Mouse (Mus musculus) forebrain, embryonic 14.5 days (tissue): ENCODE measurements around the gene Nhej1. TPM values are rescaled to one million over a fixed set of nuclear protein-coding genes. Genes with fewer than 3 reads are reported as not detected.
A peak's percentile ranks its signal among the peaks of the same experiment; 100 is the strongest.

Source experiments
- ATAC-seq: fragments of 200-750 bp; cut with Nextera tagmentation; 2 replicates; pipeline ENCODE4 v1.8.0; 2017; ENCODE audit warnings: mild to moderate bottlenecking, moderate library complexity
- DNase-seq: peaks from one replicate; pipeline ENCODE4 v3.0.0-alpha.2; 2015; ENCODE audit warnings: low spot score
- H3K27ac ChIP-seq: fragments of 300-500 bp; sonication (generic); 2 replicates; pipeline ENCODE4 v1.5.1; 2014; ENCODE audit warnings: low read depth, mild to moderate bottlenecking, control low read depth, low read length, moderate library complexity
- H3K27me3 ChIP-seq: fragments of 300-500 bp; sonication (generic); replicated peaks from 2 replicates; pipeline ENCODE4 v1.6.1; 2014; ENCODE audit warnings: low read length, control low read depth, mixed read lengths; ENCODE audit not compliant: control insufficient read depth, insufficient read depth
- H3K36me3 ChIP-seq: fragments of 300-500 bp; sonication (generic); 2 replicates; pipeline ENCODE4 v1.6.1; 2014; ENCODE audit warnings: low read length, control low read depth; ENCODE audit not compliant: control insufficient read depth, insufficient read depth
- H3K4me1 ChIP-seq: fragments of 300-500 bp; sonication (generic); 2 replicates; pipeline ENCODE4 v1.6.1; 2014; ENCODE audit warnings: antibody characterized with exemption, low read length, control low read depth; ENCODE audit not compliant: control insufficient read depth, insufficient read depth
- H3K4me2 ChIP-seq: fragments of 300-500 bp; sonication (generic); 2 replicates; pipeline ENCODE4 v1.6.1; 2014; ENCODE audit warnings: mild to moderate bottlenecking, control low read depth, low read length
- H3K4me3 ChIP-seq: fragments of 300-500 bp; sonication (generic); 2 replicates; pipeline ENCODE4 v1.5.1; 2014; ENCODE audit warnings: low read depth, low read length, control low read depth
- H3K9ac ChIP-seq: fragments of 300-500 bp; sonication (generic); 2 replicates; pipeline ENCODE4 v1.6.1; 2014; ENCODE audit warnings: mild to moderate bottlenecking, low read length, control low read depth, moderate library complexity
- H3K9me3 ChIP-seq: fragments of 300-500 bp; sonication (generic); replicated peaks from 2 replicates; pipeline ENCODE4 v1.6.1; 2016; ENCODE audit warnings: low read length, control low read depth, mixed read lengths; ENCODE audit not compliant: control insufficient read depth
- WGBS: fragments of 180-500 bp; shearing (Covaris S2); extraction: QIAGEN DNeasy Blood & Tissue Kit; methylation state at CpG from one replicate; pipeline ENCODE4 v1.1.7; 2014; 5-methylcytosine and 5-hydroxymethylcytosine counted together
- polyA plus RNA-seq: library from polyadenylated mRNA; unstranded; fragments of >200 nt; fragmentation: Nextera tagmentation; extraction: Ambion mirVana; gene quantifications from 2 replicates; pipeline ENCODE4 v1.2.1, GENCODE M21; 2014

Gene Nhej1
- polyA plus RNA-seq, 1 experiment from 2014 or later: 8.8 TPM

DNA sequence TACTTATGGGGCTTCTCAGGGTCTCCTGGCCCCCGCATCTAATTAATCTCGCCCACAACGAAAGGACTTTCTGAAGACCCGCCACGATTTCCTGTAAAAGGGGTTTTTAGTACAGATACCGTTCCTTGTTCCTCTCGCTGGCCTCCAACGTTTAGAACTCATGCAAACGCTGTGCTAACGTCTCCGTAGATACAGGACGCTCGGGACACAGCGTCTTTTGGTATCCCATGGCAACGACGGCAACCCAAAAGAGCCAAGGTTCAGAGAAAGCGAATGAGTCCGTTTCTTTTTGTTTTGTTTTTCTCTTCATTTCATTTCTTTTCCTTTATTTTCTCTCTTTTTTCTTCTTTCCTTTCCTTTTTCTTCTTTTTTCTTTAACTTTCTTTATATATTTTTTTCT is 189.6 kb downstream of the Nhej1 start, which contains the start of gene Cfap65:
Gene Cfap65, minus strand, starts transcription at position 198 of the 400 bp plus-strand sequence.
- peak within 1 kb of the TSS; percentile 36; the same call in 1 of the 2 replicates for H3K9ac ChIP-seq
- peak; percentile 84 for DNase-seq
- H3K4me1 ChIP-seq: no peaks in the 10 kb centered on the region
- peaks cover 15% of the 10 kb centered on the region; the same call in 1 of the 2 replicates for H3K27me3 ChIP-seq
- peak; percentile 66; the same call in 1 of the 2 replicates for ATAC-seq
- H3K36me3 ChIP-seq: no peaks in the 10 kb centered on the region
- H3K9me3 ChIP-seq: no peaks in the 10 kb centered on the region
- no peak within 1 kb of the TSS for H3K27ac ChIP-seq
- peak within 1 kb of the TSS; percentile 50 for H3K4me2 ChIP-seq
- WGBS: 1% methylated on average over 18 of the region's 18 CpGs
- peak within 1 kb of the TSS; percentile 24 for H3K4me3 ChIP-seq

GRCm38 (mm10) chr1:74927621-74928296 is 197.2 kb downstream of the Nhej1 start:
- no peak overlapping the region for H3K4me3 ChIP-seq
- no peak overlapping the region for H3K9ac ChIP-seq
- H3K4me1 ChIP-seq: no peaks in the 10 kb centered on the region
- 0 out of 2 replicates have a peak, but pooled peaks cover 5% of the 10 kb centered on the region for H3K27me3 ChIP-seq
- H3K9me3 ChIP-seq: no peaks in the 10 kb centered on the region
- WGBS: 86% methylated on average over 9 of the region's 9 CpGs
- ATAC-seq (no peak), DNase-seq (no peak)
- H3K27ac ChIP-seq: no peak overlapping the region
- no peak overlapping the region for H3K4me2 ChIP-seq
- H3K36me3 ChIP-seq: no peaks in the 10 kb centered on the region

DNA sequence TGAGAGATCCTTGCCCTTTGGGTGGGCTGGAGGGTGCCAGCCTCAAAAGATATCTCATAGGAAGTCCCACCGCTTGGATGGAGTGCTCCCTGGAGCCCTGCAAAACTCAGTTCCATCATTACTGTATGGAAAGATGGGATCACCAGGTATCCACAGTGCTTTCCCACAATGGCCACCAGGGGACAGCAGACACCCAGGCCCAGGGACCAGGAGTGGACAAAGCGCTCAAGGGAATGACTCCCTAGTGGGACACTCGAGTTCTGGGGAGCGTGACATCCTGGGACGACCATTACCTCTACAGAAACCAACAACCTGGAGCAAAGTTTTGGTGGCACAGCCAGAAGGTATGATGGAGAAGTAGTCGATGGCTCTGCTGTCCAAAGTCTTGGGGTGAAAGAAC is 198.3 kb downstream of the Nhej1 start:
- WGBS: 41% methylated on average over 6 of the region's 6 CpGs
- Histone ChIP-seq H3K27ac (no peak overlapping the region), H3K9me3 (no peaks in the 10 kb centered on the region), H3K4me1 (no peaks in the 10 kb centered on the region), H3K4me3 (no peak overlapping the region), H3K36me3 (no peaks in the 10 kb centered on the region), H3K9ac (no peak overlapping the region), H3K27me3 (0 out of 2 replicates have a peak, but pooled peaks cover 1% of the 10 kb centered on the region), H3K4me2 (no peak overlapping the region)
- ATAC-seq (no peak), DNase-seq (peak; percentile 49)

DNA sequence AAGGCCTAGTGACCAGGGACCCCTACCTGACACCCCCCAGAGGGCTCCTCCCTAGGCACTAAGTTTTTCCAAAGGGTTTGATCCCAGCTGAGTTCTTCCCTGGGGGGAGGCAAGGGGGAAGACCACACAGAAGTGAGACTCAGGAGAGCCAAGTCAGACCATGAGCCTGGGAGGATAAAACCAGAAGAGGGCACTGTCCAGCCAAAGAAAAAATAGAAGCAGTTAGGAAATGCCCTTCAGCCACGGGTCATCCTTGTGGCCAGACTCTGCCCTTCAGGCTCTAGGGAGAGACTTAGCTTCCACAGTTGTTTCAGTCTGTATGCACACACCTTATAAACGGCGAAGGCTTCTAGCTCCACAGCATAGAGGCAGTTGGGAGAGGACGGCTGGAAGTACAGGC is 200.5 kb downstream of the Nhej1 start:
- Histone ChIP-seq H3K4me1 (no peaks in the 10 kb centered on the region), H3K27ac (no peak overlapping the region), H3K4me3 (no peak overlapping the region), H3K4me2 (no peak overlapping the region), H3K36me3 (no peaks in the 10 kb centered on the region), H3K9me3 (no peaks in the 10 kb centered on the region), H3K9ac (no peak overlapping the region), H3K27me3 (no peaks in the 10 kb centered on the region)
- 64% methylated on average over 4 of the region's 4 CpGs for WGBS
- DNase-seq (no peak), ATAC-seq (no peak)

Other genes starting within 250 kb of the Nhej1 start
- not detected in 2 replicates for gene Fev, start 239.8 kb downstream of the Nhej1 start, polyA plus RNA-seq
- gene Cryba2, start 232.1 kb downstream of the Nhej1 start, polyA plus RNA-seq: not detected in 2 replicates
- 0.29 and 0.68 TPM in 2 replicates for gene Cfap65, start 189.6 kb downstream of the Nhej1 start, polyA plus RNA-seq
- gene Ihh, start 173.5 kb downstream of the Nhej1 start, polyA plus RNA-seq: 0.09 and 0.20 TPM in 2 replicates
- gene Slc23a3, start 8.7 kb upstream of the Nhej1 start, polyA plus RNA-seq: not detected in 2 replicates
- gene Cnppd1, start 17.5 kb upstream of the Nhej1 start, polyA plus RNA-seq: 40.4 and 53.6 TPM in 2 replicates
- gene Retreg2, start 17.6 kb upstream of the Nhej1 start, polyA plus RNA-seq: 85.6 and 95.6 TPM in 2 replicates
- gene Zfand2b, start 43.4 kb upstream of the Nhej1 start, polyA plus RNA-seq: 41.2 and 46.8 TPM in 2 replicates
- 26.2 and 30.4 TPM in 2 replicates for gene Abcb6, start 55.2 kb upstream of the Nhej1 start, polyA plus RNA-seq
- 16.3 and 16.9 TPM in 2 replicates for gene Ankzf1, start 67.0 kb upstream of the Nhej1 start, polyA plus RNA-seq
- 25.5 and 34.1 TPM in 2 replicates for gene Atg9a, start 67.0 kb upstream of the Nhej1 start, polyA plus RNA-seq
- 13.0 and 14.3 TPM in 2 replicates for gene Glb1l, start 85.6 kb upstream of the Nhej1 start, polyA plus RNA-seq
- 116 and 130 TPM in 2 replicates for gene Stk16, start 85.6 kb upstream of the Nhej1 start, polyA plus RNA-seq
- 14.3 and 21.3 TPM in 2 replicates for gene Tuba4a, start 94.7 kb upstream of the Nhej1 start, polyA plus RNA-seq
- gene A630095N17Rik, start 106.9 kb upstream of the Nhej1 start, polyA plus RNA-seq: not detected in 2 replicates
- gene Dnajb2, start 111.2 kb upstream of the Nhej1 start, polyA plus RNA-seq: 21.5 and 24.3 TPM in 2 replicates
- 5.1 and 8.0 TPM in 2 replicates for gene Ptprn, start 139.3 kb upstream of the Nhej1 start, polyA plus RNA-seq
- gene Resp18, start 153.2 kb upstream of the Nhej1 start, polyA plus RNA-seq: 62.4 and 68.1 TPM in 2 replicates
- gene Dnpep, start 192.8 kb upstream of the Nhej1 start, polyA plus RNA-seq: 160 and 178 TPM in 2 replicates
- gene Des, start 235.1 kb upstream of the Nhej1 start, polyA plus RNA-seq: 1.3 and 1.4 TPM in 2 replicates